Mouse (Mus musculus) right cerebral cortex, adult 2 months (tissue): Measurements from ENCODE around the gene Cadm3.

ENCODE experiments used
- DNase-seq, 2 experiments: peaks; one replicate each; pipeline ENCODE4 v3.0.0; 2021 to 2022; ENCODE audit warnings: low spot score in 2 of 2

Cadm3 gene

GRCm38 (mm10) chr1:173359590-173360290 is 7.8 kb downstream of the Cadm3 start:
- no peak for DNase-seq

GRCm38 (mm10) chr1:173357799-173358198 is 9.7 kb downstream of the Cadm3 start:
- peak; percentile 68 to 75 for DNase-seq

GRCm38 (mm10) chr1:173356699-173357098 is 10.8 kb downstream of the Cadm3 start:
- DNase-seq = no peak

GRCm38 (mm10) chr1:173355107-173355846 is 12.2 kb downstream of the Cadm3 start:
- peak; percentile 54 to 59 for DNase-seq

GRCm38 (mm10) chr1:173350372-173350957 is 17.0 kb downstream of the Cadm3 start, which contains the start of gene Aim2:
Gene Aim2, plus strand, starts transcription at chr1:173350879.
- DNase-seq = no peak

- no peak for DNase-seq
Observed at GRCm38 (mm10) chr1:173349946-173350345, 17.5 kb downstream of the Cadm3 start.

GRCm38 (mm10) chr1:173349192-173349591 is 18.3 kb downstream of the Cadm3 start:
- no peak for DNase-seq

- no peak for DNase-seq
Observed at GRCm38 (mm10) chr1:173348527-173348926, 19.0 kb downstream of the Cadm3 start.

GRCm38 (mm10) chr1:173345112-173345511 is 22.4 kb downstream of the Cadm3 start:
- no peak for DNase-seq

- DNase-seq = no peak
Observed at GRCm38 (mm10) chr1:173343934-173344333, 23.6 kb downstream of the Cadm3 start.

GRCm38 (mm10) chr1:173342425-173342824 is 25.1 kb downstream of the Cadm3 start:
- no peak for DNase-seq

GRCm38 (mm10) chr1:173339543-173339942 is 28.0 kb downstream of the Cadm3 start:
- DNase-seq = peak; percentile 78 to 80

- DNase-seq = peak; percentile 58 to 64
Observed at GRCm38 (mm10) chr1:173337008-173337407, 30.5 kb downstream of the Cadm3 start.

- no peak for DNase-seq
Observed at GRCm38 (mm10) chr1:173335903-173336302, 31.6 kb downstream of the Cadm3 start.

- no peak for DNase-seq
Observed at GRCm38 (mm10) chr1:173333312-173334253, 33.9 kb downstream of the Cadm3 start, which contains the start of gene Ackr1. Gene Ackr1, minus strand, starts transcription at chr1:173333750.

GRCm38 (mm10) chr1:173332418-173332817 is 35.1 kb downstream of the Cadm3 start:
- DNase-seq = no peak

- no peak for DNase-seq
Observed at GRCm38 (mm10) chr1:173329743-173330142, 37.8 kb downstream of the Cadm3 start.

GRCm38 (mm10) chr1:173329185-173329584 is 38.3 kb downstream of the Cadm3 start:
- no peak for DNase-seq

GRCm38 (mm10) chr1:173328446-173328845 is 39.0 kb downstream of the Cadm3 start:
- DNase-seq = no peak

- DNase-seq = no peak
Observed at GRCm38 (mm10) chr1:173326552-173326951, 40.9 kb downstream of the Cadm3 start.

GRCm38 (mm10) chr1:173325395-173325794 is 42.1 kb downstream of the Cadm3 start:
- DNase-seq = no peak
